Mouse (Mus musculus) inflammation-experienced regulatory T-cells (primary cell): ENCODE results near the gene Padi4. TPM values are rescaled to one million over a fixed set of nuclear protein-coding genes. Genes with fewer than 3 reads are reported as not detected.

Source experiments
- polyA plus RNA-seq, 2 experiments: library from polyadenylated mRNA; unstranded; fragments of 100-300 nt; shearing (Covaris generic); gene quantifications; one replicate each; pipeline ENCODE4 v1.2.1; 2017

Padi4 gene
- polyA plus RNA-seq, result 1 to 10 TPM in 1 of 2 experiments, under 1 TPM in 1; 0.31 to 1.6 TPM

DNA sequence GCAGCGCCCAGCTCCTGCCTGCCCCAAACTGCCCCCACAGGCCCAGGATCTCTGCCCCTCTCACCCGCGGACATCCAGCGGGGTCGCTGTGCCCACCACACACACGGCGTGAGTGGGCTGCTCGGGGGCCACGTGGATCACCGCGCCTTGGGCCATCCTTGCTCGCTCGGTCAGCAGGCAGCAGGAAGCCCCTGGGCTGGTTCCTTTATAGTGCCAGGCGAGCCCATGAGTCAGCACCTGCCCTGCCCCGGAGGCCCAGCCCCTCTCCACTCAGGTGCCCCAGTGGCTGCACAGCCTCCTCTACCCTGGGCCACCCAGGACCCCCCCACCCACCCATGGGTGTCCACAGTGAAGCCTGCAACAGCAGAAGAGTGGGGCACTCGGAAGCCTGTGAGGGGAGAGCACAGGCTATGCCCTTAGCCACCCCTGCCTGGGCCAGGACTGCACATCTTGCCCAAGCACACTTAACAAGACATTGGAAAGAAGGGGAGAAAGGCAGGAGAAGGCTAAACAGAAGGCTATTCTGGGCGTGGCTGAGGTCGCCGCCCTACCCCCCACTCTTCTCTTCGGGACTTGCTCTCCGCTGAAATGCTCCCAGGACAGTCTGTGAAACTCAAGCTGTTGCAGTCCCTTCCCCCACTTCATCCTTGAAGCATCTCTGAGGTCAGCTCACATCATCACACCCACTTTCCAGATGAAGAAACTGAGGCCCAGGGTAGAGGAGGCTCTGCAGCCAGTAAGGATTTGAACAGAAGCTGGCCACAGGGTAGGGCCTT is at the start of gene Padi4:
TSS of gene Padi4 (minus strand) at position 212 of the 776 bp plus-strand sequence.

DNA sequence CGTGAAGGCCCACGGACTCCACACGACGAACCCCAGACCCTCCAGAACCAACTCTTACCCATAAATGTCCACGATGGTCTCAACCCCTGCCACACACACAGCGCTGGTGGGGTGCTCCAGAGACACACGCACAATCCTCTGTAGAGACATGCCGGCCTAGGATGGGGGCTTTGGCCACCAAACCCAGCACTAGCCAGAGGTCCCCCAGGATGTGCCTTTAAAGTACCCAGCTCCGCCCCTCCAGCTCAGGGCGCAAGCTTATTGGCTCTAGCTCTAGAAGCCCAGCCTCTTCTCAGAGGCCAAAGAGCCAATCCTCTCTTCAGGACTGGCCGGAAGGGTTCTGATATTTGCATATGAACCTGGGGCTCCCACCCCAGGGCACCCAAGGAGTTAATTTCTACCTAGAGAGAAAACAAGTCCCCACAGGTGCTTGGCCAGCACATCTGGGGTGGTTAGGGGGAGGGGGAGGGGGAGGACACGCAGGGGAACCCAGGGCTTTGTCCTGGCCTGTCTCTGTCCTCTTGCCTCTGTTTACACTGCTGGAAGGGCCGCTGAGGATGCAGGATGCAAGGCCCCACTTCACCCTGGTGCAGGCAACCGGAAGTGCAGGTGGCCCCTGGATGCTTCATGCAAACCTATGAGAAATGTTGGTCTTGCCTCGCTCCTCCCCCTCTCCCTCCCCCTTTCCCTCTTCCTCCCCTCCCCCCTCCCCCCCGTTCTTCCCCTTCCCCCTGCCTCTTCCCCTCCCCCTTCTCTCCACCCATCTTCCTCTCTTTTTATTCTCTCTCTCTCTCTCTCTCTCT is 36.6 kb upstream of the Padi4 start, which contains the start of gene Padi3:
TSS of gene Padi3 (minus strand) at position 191 of the 803 bp plus-strand sequence.

DNA sequence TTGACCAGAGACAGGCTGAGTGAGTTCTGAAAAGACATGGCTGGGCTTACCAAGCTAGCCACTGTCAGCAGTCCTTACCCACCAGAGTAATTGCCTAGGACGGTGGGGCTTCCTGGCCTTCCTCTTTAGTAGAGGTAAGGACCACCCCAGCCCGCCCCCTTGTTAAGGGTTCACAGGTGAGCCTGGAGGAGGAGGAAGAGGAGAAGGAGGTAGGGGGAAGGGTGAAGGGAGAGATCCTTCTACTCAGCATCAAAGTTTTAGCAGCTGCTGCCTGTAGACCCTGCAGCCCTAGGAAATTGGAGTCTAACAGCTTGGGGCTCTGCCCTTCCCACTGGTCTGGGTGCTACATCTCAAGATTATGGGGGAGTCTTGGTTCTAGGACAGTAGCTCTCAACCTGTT is 31.5 kb downstream of the Padi4 start, which contains the start of gene Padi6:
TSS of gene Padi6 (minus strand) at position 101 of the 400 bp plus-strand sequence.

DNA sequence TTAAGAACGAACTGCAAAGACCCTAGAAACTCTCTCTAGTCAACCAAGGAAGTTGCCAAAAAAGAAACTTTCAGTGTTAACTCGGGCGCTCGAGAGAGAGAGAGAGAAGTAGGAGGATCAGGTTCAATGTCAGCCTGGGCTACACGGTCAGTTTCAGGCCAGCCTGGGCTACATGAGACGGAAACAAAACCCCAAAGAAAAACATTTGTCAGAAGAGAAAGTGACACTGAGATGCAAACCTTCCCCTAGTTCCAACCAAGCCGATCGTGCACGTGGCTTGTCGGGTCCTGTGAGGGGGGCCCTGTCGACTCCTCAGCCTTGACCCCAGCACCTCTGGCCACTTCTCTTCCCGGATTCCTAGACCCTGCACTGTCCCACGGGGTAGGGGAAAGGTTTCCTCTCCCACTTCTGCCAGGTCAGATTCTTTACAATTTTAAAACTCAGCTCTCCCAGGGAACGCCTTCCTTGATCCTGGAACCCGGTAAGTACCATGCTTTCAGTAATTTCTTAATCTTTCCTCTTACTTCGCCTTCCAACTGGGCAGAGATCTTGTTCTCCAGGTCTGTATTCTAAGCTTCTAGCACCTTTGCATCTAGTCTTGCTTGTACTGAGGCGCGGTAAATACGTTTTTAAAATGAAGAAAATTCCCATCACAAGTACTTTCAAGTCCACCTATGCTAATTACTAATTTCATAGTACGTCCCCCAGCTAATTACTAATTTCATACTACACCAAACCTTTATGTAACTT is 73.6 kb downstream of the Padi4 start, which contains the start of gene Rcc2:
TSS of gene Rcc2 (plus strand) at position 273 of the 750 bp plus-strand sequence.

Other genes with a start within 250 kb of the Padi4 start
- 1 to 10 TPM in 1 of 2 experiments, under 1 TPM in 1; 0.71 to 1.0 TPM for gene Arhgef10l, start 108.2 kb downstream of the Padi4 start, polyA plus RNA-seq
- gene Rcc2, start 73.7 kb downstream of the Padi4 start, polyA plus RNA-seq, result 100 to 1,000 TPM in 1 of 2 experiments, 10 to 100 TPM in 1; 88.8 to 102 TPM
- under 1 TPM; 0.24 to 0.39 TPM for gene Padi6, start 31.6 kb downstream of the Padi4 start, polyA plus RNA-seq
- under 1 TPM in 1 of 2 experiments, not detected in 1; 0.17 TPM for gene Padi3, start 36.4 kb upstream of the Padi4 start, polyA plus RNA-seq
- under 1 TPM; 0.12 to 0.31 TPM for gene Padi1, start 71.5 kb upstream of the Padi4 start, polyA plus RNA-seq
- 10 to 100 TPM; 10.2 to 21.8 TPM for gene Padi2, start 132.1 kb upstream of the Padi4 start, polyA plus RNA-seq
- gene Sdhb, start 187.0 kb upstream of the Padi4 start, polyA plus RNA-seq, result 100 to 1,000 TPM; 222 to 250 TPM
- gene Atp13a2, start 212.6 kb upstream of the Padi4 start, polyA plus RNA-seq, result 10 to 100 TPM; 50.3 to 53.5 TPM
- gene Mfap2, start 236.2 kb upstream of the Padi4 start, polyA plus RNA-seq, result under 1 TPM in 1 of 2 experiments, not detected in 1; 0.75 TPM